Mouse (Mus musculus): ENCODE data around the gene Ufsp2.

Ufsp2 gene

GRCm38 (mm10) chr8:45975126-45975836 lies at the start of gene Ufsp2, which contains the start of gene 1700029J07Rik:
TSS of gene Ufsp2 (plus strand) at chr8:45975528.
TSS of gene 1700029J07Rik (minus strand) at chr8:45975252.
- peak; percentile 99 to 100 for DNase-seq

GRCm38 (mm10) chr8:45934582-45935014 lies 40.7 kb upstream of the Ufsp2 start, which contains the start of gene Ccdc110:
TSS of gene Ccdc110 (plus strand) at chr8:45934619.
- peak; percentile 99 to 100 for DNase-seq

- no peak for DNase-seq
Measured at GRCm38 (mm10) chr8:45936986-45937385, 38.3 kb upstream of the Ufsp2 start.

GRCm38 (mm10) chr8:45946283-45946682 lies 29.0 kb upstream of the Ufsp2 start:
- no peak for DNase-seq

- DNase-seq = no peak
Measured at GRCm38 (mm10) chr8:45950622-45951021, 24.7 kb upstream of the Ufsp2 start.

GRCm38 (mm10) chr8:45970894-45971293 lies 4.4 kb upstream of the Ufsp2 start:
- DNase-seq = no peak

GRCm38 (mm10) chr8:45973988-45974505 lies 1.3 kb upstream of the Ufsp2 start:
- DNase-seq = no peak

GRCm38 (mm10) chr8:45975837-45976468 lies 625 bp downstream of the Ufsp2 start:
- no peak for DNase-seq

GRCm38 (mm10) chr8:45986665-45987064 lies 11.3 kb downstream of the Ufsp2 start:
- DNase-seq = no peak

GRCm38 (mm10) chr8:45988189-45988588 lies 12.9 kb downstream of the Ufsp2 start:
- DNase-seq = no peak

- no peak for DNase-seq
Measured at GRCm38 (mm10) chr8:45990631-45991310, 15.4 kb downstream of the Ufsp2 start.

GRCm38 (mm10) chr8:45994111-45994510 lies 18.8 kb downstream of the Ufsp2 start:
- peak; percentile 13 to 18 for DNase-seq

GRCm38 (mm10) chr8:45995576-45995975 lies 20.2 kb downstream of the Ufsp2 start:
- no peak for DNase-seq

GRCm38 (mm10) chr8:45998228-45998627 lies 22.9 kb downstream of the Ufsp2 start:
- DNase-seq = peak in 1 of 2 experiments; percentile 14

- peak in 1 of 2 experiments; percentile 44 for DNase-seq
Measured at GRCm38 (mm10) chr8:45999138-45999783, 23.9 kb downstream of the Ufsp2 start, which contains the start of gene Lrp2bp. TSS of gene Lrp2bp (plus strand) at chr8:45999303.

- DNase-seq = peak; percentile 99 to 100
Measured at GRCm38 (mm10) chr8:45999784-46000705, 24.7 kb downstream of the Ufsp2 start.

- DNase-seq = no peak
Measured at GRCm38 (mm10) chr8:46005596-46005995, 30.3 kb downstream of the Ufsp2 start, which contains the start of gene Ankrd37. TSS of gene Ankrd37 (minus strand) at chr8:46005707.

GRCm38 (mm10) chr8:46007050-46007672 lies 31.8 kb downstream of the Ufsp2 start:
- no peak for DNase-seq

GRCm38 (mm10) chr8:46010306-46010705 lies 35.0 kb downstream of the Ufsp2 start:
- peak; percentile 30 to 33 for DNase-seq

GRCm38 (mm10) chr8:46010746-46011680 lies 35.7 kb downstream of the Ufsp2 start:
- peak; percentile 67 to 70 for DNase-seq

Data from cerebellum, postnatal 10 days (tissue).